Mouse (Mus musculus) monocyte, adult 5-6 weeks (primary cell): ENCODE results near the gene Hist1h2bg. TPM values are rescaled to one million over a fixed set of nuclear protein-coding genes. Genes with fewer than 3 reads are reported as not detected.

Source experiments
- ATAC-seq: fragments of 153-309, 156-312 bp; replicated peaks from 2 replicates; pipeline ENCODE4 v1.8.0; 2017; ENCODE audit warnings: mild to moderate bottlenecking; ENCODE audit not compliant: low TSS enrichment, insufficient number of reproducible peaks, severe bottlenecking, poor library complexity, low FRiP score
- total RNA-seq: library from RNA; stranded (forward); fragments of 200-1000, 200-491, 200-594 nt; gene quantifications from 3 replicates; pipeline ENCODE4 v1.2.3, GENCODE M21; 2017

Hist1h2bg gene
- total RNA-seq, 1 experiment from 2014 or later, result 86.4 TPM

GRCm38 (mm10) chr13:23597957-23598356, 26.8 kb downstream of the Hist1h2bg start:
- peak; percentile 68; the same call in 1 of the 2 replicates for ATAC-seq

- ATAC-seq, result no peak
These were observed 32.0 kb downstream of the Hist1h2bg start for GRCm38 (mm10) chr13:23603182-23603699.

GRCm38 (mm10) chr13:23604452-23604851, 33.3 kb downstream of the Hist1h2bg start:
- ATAC-seq, result no peak

- no peak for ATAC-seq
These were observed 33.9 kb downstream of the Hist1h2bg start for GRCm38 (mm10) chr13:23605052-23605451.

- no peak for ATAC-seq
These were observed 38.0 kb downstream of the Hist1h2bg start for GRCm38 (mm10) chr13:23609209-23609608.

DNA sequence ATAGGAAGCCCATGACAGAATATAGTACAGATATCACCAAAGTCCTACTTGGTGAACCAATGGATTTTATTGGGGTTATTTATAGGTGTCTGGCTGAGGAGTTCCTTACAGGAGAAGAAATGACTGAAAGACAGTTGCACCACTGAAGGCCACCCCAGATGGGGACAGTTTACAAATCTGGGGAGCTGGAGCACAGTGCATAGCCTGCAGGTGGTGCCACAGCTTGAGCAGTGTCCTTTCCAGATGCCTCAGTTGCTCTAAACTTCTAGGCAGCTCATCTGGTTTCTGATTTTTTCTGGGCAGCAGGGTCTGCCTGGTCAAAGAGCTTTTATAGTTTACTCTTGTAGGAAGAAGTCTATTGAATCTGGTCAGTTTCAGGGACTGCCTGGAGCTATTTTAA, 38.6 kb downstream of the Hist1h2bg start:
- no peak for ATAC-seq

GRCm38 (mm10) chr13:23610393-23610792, 39.2 kb downstream of the Hist1h2bg start:
- ATAC-seq, result no peak

DNA sequence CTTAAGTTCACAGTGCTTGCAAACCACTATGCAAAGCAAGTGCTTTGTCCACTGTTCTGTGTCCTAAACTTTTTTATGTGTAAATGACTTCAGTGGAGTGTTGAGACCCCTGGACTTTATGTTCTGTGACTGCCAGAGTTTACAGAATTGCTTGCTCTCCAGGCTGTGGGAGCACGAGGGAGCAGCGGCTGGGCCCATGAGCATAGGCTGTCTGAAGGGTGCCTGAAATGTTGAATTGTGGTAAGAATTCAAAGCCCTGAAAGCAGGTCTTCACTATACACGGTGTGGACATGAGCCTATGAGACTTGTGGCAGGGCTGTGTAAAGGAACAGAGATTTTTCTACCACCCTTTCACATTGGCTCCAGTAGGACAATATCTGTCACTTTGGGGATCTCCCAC, 40.4 kb downstream of the Hist1h2bg start:
- no peak for ATAC-seq

GRCm38 (mm10) chr13:23620056-23620732, 49.0 kb downstream of the Hist1h2bg start:
- ATAC-seq, result no peak

GRCm38 (mm10) chr13:23620733-23621531, 49.7 kb downstream of the Hist1h2bg start, which contains the start of gene Hist1h2be:
Gene Hist1h2be (minus strand): TSS chr13:23621124.
- ATAC-seq, result peak; percentile 79

Other genes with a start within 250 kb of the Hist1h2bg start
- gene Zfp322a, start 202.2 kb upstream of the Hist1h2bg start, total RNA-seq, result 27.6 to 70.6 TPM (median 42.7 TPM) in 3 replicates
- 12.1 to 15.9 TPM (median 13.2 TPM) in 3 replicates for gene Abt1, start 147.5 kb upstream of the Hist1h2bg start, total RNA-seq
- gene Btn1a1, start 105.5 kb upstream of the Hist1h2bg start, total RNA-seq, result not detected in 3 replicates
- not detected in 3 replicates for gene Btn2a2, start 82.5 kb upstream of the Hist1h2bg start, total RNA-seq
- gene Hist1h4h, start 40.3 kb upstream of the Hist1h2bg start, total RNA-seq, result 24.5 to 149 TPM (median 46.4 TPM) in 3 replicates
- 1.4 to 11.6 TPM in 2 of 3 replicates, not detected in the other for gene Hist1h2af, start 37.5 kb upstream of the Hist1h2bg start, total RNA-seq
- gene Hist1h3g, start 36.0 kb upstream of the Hist1h2bg start, total RNA-seq, result not detected in 3 replicates
- 0.21 to 4.4 TPM (median 2.1 TPM) in 3 replicates for gene Hist1h2bh, start 28.0 kb upstream of the Hist1h2bg start, total RNA-seq
- gene Hist1h3f, start 27.3 kb upstream of the Hist1h2bg start, total RNA-seq, result 0.53 to 21.8 TPM (median 16.4 TPM) in 3 replicates
- 42.2 to 123 TPM (median 49.9 TPM) in 3 replicates for gene Hist1h4f, start 19.7 kb upstream of the Hist1h2bg start, total RNA-seq
- 16.3 to 25.9 TPM (median 21.9 TPM) in 3 replicates for gene Hist1h1d, start 18.1 kb upstream of the Hist1h2bg start, total RNA-seq
- 12.4 to 48.1 TPM (median 39.4 TPM) in 3 replicates for gene Hist1h3e, start 9.0 kb upstream of the Hist1h2bg start, total RNA-seq
- 6.1 to 28.4 TPM (median 15.0 TPM) in 3 replicates for gene Hist1h2ae, start 176 bp upstream of the Hist1h2bg start, total RNA-seq
- gene Hist1h2bf, start 2.8 kb downstream of the Hist1h2bg start, total RNA-seq, result 19.2 to 51.4 TPM (median 45.4 TPM) in 3 replicates
- gene Hist1h2ad, start 3.0 kb downstream of the Hist1h2bg start, total RNA-seq, result 1.5 to 92.8 TPM (median 16.7 TPM) in 3 replicates
- gene Hist1h3d, start 4.4 kb downstream of the Hist1h2bg start, total RNA-seq, result 1.5 to 3.3 TPM (median 2.1 TPM) in 3 replicates
- 78.9 to 170 TPM (median 90.0 TPM) in 3 replicates for gene Hist1h4d, start 10.2 kb downstream of the Hist1h2bg start, total RNA-seq
- 13.1 to 35.9 TPM (median 14.5 TPM) in 3 replicates for gene Hist1h2be, start 49.7 kb downstream of the Hist1h2bg start, total RNA-seq
- gene Hist1h1e, start 51.2 kb downstream of the Hist1h2bg start, total RNA-seq, result 81.6 to 216 TPM (median 97.2 TPM) in 3 replicates
- gene Hist1h2ac, start 112.6 kb downstream of the Hist1h2bg start, total RNA-seq, result 5.0 to 8.9 TPM (median 8.3 TPM) in 3 replicates
- gene Hist1h2bc, start 112.8 kb downstream of the Hist1h2bg start, total RNA-seq, result 28.7 to 101 TPM (median 49.7 TPM) in 3 replicates
- gene Hist1h1t, start 124.4 kb downstream of the Hist1h2bg start, total RNA-seq, result not detected in 3 replicates
- gene Hist1h4c, start 127.1 kb downstream of the Hist1h2bg start, total RNA-seq, result 82.1 to 150 TPM (median 93.5 TPM) in 3 replicates
- gene Hfe, start 139.5 kb downstream of the Hist1h2bg start, total RNA-seq, result 90.6 to 170 TPM (median 150 TPM) in 3 replicates
- gene Hist1h1c, start 167.4 kb downstream of the Hist1h2bg start, total RNA-seq, result 589 to 739 TPM (median 677 TPM) in 3 replicates
- 6.8 TPM in 1 of 3 replicates, not detected in the others for gene Hist1h3c, start 174.2 kb downstream of the Hist1h2bg start, total RNA-seq
- gene Hist1h2bb, start 175.3 kb downstream of the Hist1h2bg start, total RNA-seq, result 151 to 300 TPM (median 178 TPM) in 3 replicates
- 64.3 to 74.6 TPM in 2 of 3 replicates, not detected in the other for gene Hist1h2ab, start 179.7 kb downstream of the Hist1h2bg start, total RNA-seq
- 9.7 TPM in 1 of 3 replicates, not detected in the others for gene Hist1h3b, start 180.9 kb downstream of the Hist1h2bg start, total RNA-seq
- gene Hist1h4b, start 185.6 kb downstream of the Hist1h2bg start, total RNA-seq, result 10.8 to 62.1 TPM (median 12.1 TPM) in 3 replicates
- 43.2 to 186 TPM (median 59.3 TPM) in 3 replicates for gene Hist1h4a, start 189.8 kb downstream of the Hist1h2bg start, total RNA-seq
- 4.6 to 86.2 TPM (median 18.3 TPM) in 3 replicates for gene Hist1h3a, start 191.0 kb downstream of the Hist1h2bg start, total RNA-seq
- gene Hist1h1a, start 192.3 kb downstream of the Hist1h2bg start, total RNA-seq, result 55.4 to 86.3 TPM (median 64.8 TPM) in 3 replicates
- gene Trim38, start 198.5 kb downstream of the Hist1h2bg start, total RNA-seq, result not detected in 3 replicates
- not detected in 3 replicates for gene Slc17a2, start 235.6 kb downstream of the Hist1h2bg start, total RNA-seq